Mouse (Mus musculus): ENCODE measurements around the gene 1700018B08Rik. TPM values are rescaled to one million over a fixed set of nuclear protein-coding genes. Genes with fewer than 3 reads are reported as not detected.

The 1700018B08Rik gene
- polyA plus RNA-seq, 1 experiment = not detected

DNA sequence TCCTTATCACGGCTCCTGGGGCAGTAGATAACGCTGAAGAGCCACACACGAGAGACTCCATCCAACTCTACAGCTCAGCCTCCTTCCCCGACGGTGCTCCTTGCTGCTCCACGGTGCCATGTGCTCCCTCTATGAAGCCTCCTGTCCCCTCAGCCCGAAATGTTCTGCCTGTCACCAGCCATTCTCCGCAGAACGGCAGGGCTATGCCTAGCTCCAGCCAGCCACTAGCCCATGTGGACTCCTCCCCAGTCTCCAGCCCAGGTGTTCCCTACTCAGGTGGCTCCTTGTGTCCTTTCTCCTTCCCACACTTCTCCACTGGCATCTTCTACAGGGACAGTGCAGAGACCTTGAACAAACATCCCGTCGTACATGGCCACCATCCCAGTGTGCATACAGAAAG is 816 bp upstream of the 1700018B08Rik start:
- Histone ChIP-seq H3K79me2 (ENCODE audit: control insufficient read depth, insufficient read depth) (no peaks in the 10 kb centered on the region), H3K36me3 (ENCODE audit: control insufficient read depth, insufficient read depth) (no peaks in the 10 kb centered on the region), H3K27me3 (ENCODE audit: control insufficient read depth, insufficient read depth, insufficient read length) (peaks cover 31% of the 10 kb centered on the region), H3K4me3 (ENCODE audit: insufficient read depth, poor library complexity, severe bottlenecking) (no peak overlapping the region), H3ac (ENCODE audit: control insufficient read depth, insufficient read length, low read depth) (no peak overlapping the region), H3K79me3 (ENCODE audit: low read depth) (no peaks in the 10 kb centered on the region)
- TF ChIP-seq CTCF (IDR thresholded peaks at IDR 0.05; ENCODE audit: control insufficient read depth, insufficient read depth, insufficient read length) = no peak
- no peak for TF ChIP-seq MYOD1 (IDR thresholded peaks at IDR 0.05; ENCODE audit: control insufficient read depth, insufficient read length, low read depth)
- TF ChIP-seq MYOG (IDR thresholded peaks at IDR 0.05; ENCODE audit: control insufficient read depth, extremely low read depth, insufficient read length) = no peak
- no peak for TF ChIP-seq USF1 (IDR thresholded peaks at IDR 0.05; ENCODE audit: low read depth)
- TF ChIP-seq MAX (IDR thresholded peaks at IDR 0.05) = no peak
- TF ChIP-seq CEBPB (IDR thresholded peaks at IDR 0.05; ENCODE audit: low read depth) = no peak
- TF ChIP-seq FOSL1 (IDR thresholded peaks at IDR 0.05; ENCODE audit: insufficient read depth, low read length, poor library complexity, severe bottlenecking) = no peak

DNA sequence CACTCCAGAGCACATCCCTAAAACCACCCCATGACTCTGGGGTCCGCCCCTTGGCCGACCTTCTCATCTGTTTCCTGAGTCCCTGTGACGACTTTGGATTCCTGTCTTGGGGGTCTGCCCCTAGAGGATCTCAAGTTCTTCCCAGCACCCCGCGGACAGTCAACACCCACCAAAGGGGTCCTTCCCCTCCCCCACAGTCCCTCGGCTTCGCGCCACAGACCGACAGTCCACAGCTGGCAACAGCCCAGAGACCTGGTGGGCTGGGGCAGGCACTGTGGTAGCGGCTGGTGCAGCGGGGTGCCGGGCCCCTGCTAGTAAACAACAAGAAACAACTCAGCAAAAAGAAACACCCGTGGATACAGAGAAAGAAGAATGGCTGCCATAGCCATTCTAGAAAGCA is 1.2 kb downstream of the 1700018B08Rik start:
- Histone ChIP-seq H3ac (ENCODE audit: control insufficient read depth, insufficient read length, low read depth) (no peak overlapping the region), H3K4me3 (ENCODE audit: insufficient read depth, poor library complexity, severe bottlenecking) (no peak overlapping the region), H3K27me3 (ENCODE audit: control insufficient read depth, insufficient read depth, insufficient read length) (peaks cover 31% of the 10 kb centered on the region), H3K36me3 (ENCODE audit: control insufficient read depth, insufficient read depth) (no peaks in the 10 kb centered on the region), H3K79me3 (ENCODE audit: low read depth) (no peaks in the 10 kb centered on the region), H3K79me2 (ENCODE audit: control insufficient read depth, insufficient read depth) (no peaks in the 10 kb centered on the region)
- no peak for TF ChIP-seq MYOG (IDR thresholded peaks at IDR 0.05; ENCODE audit: control insufficient read depth, extremely low read depth, insufficient read length)

DNA sequence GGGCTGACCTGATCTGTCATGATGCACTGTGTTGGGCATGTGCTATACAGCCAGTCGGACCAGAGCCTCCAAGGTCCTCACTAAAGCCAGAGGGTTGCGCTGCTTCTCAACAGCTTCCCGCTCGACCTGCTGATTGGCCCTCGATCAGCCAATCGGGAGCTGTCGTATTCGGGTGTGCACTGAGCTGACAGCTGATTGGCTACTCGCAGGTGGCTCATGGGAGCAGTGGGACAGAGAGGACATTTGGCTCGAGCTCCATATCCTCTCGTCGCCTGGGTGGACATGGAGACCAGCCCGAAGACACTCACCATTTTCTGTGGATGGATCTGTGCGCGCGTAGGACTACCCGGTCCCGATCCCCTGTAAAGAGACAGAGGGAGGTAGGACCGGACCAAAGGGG is 2.3 kb downstream of the 1700018B08Rik start:
- TF ChIP-seq CTCF (IDR thresholded peaks at IDR 0.05; ENCODE audit: control insufficient read depth, insufficient read depth, insufficient read length) = no peak
- no peak for TF ChIP-seq FOSL1 (IDR thresholded peaks at IDR 0.05; ENCODE audit: insufficient read depth, low read length, poor library complexity, severe bottlenecking)
- no peak for TF ChIP-seq MYOG (IDR thresholded peaks at IDR 0.05; ENCODE audit: control insufficient read depth, extremely low read depth, insufficient read length)
- TF ChIP-seq CEBPB (IDR thresholded peaks at IDR 0.05; ENCODE audit: low read depth) = no peak
- TF ChIP-seq MYOD1 (IDR thresholded peaks at IDR 0.05; ENCODE audit: control insufficient read depth, insufficient read length, low read depth) = no peak
- TF ChIP-seq MAX (IDR thresholded peaks at IDR 0.05) = no peak
- TF ChIP-seq USF1 (IDR thresholded peaks at IDR 0.05; ENCODE audit: low read depth) = no peak
- Histone ChIP-seq H3ac (ENCODE audit: control insufficient read depth, insufficient read length, low read depth) (no peak overlapping the region), H3K79me2 (ENCODE audit: control insufficient read depth, insufficient read depth) (no peaks in the 10 kb centered on the region), H3K27me3 (ENCODE audit: control insufficient read depth, insufficient read depth, insufficient read length) (peaks cover 31% of the 10 kb centered on the region), H3K36me3 (ENCODE audit: control insufficient read depth, insufficient read depth) (no peaks in the 10 kb centered on the region), H3K79me3 (ENCODE audit: low read depth) (no peaks in the 10 kb centered on the region), H3K4me3 (ENCODE audit: insufficient read depth, poor library complexity, severe bottlenecking) (no peak overlapping the region)

DNA sequence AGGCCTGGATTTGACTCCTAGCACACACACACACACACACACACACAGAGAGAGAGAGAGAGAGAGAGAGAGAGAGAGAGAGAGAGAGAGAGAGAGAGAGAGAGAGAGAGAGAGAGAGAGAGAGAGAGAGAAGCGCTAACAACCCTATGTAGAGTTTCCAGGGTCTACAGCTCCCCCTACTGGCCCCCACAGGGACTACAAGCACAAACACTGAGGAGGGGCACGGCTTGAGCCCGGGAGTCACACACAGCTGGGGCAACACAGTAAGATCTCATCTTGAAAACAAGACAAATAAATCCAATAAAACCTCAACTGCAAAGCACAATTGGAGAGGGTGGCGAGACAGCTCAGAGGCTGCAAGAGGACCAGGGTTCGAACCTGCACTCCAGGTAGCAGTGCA is 11.7 kb downstream of the 1700018B08Rik start:
- Histone ChIP-seq H3K27me3 (ENCODE audit: control insufficient read depth, insufficient read depth, insufficient read length) (peaks cover 29% of the 10 kb centered on the region), H3ac (ENCODE audit: control insufficient read depth, insufficient read length, low read depth) (no peak overlapping the region), H3K36me3 (ENCODE audit: control insufficient read depth, insufficient read depth) (no peaks in the 10 kb centered on the region), H3K79me3 (ENCODE audit: low read depth) (no peaks in the 10 kb centered on the region), H3K4me3 (ENCODE audit: insufficient read depth, poor library complexity, severe bottlenecking) (no peak overlapping the region), H3K79me2 (ENCODE audit: control insufficient read depth, insufficient read depth) (no peaks in the 10 kb centered on the region)
- TF ChIP-seq USF1 (IDR thresholded peaks at IDR 0.05; ENCODE audit: low read depth) = no peak
- TF ChIP-seq CEBPB (IDR thresholded peaks at IDR 0.05; ENCODE audit: low read depth) = no peak
- TF ChIP-seq MAX (IDR thresholded peaks at IDR 0.05) = no peak
- no peak for TF ChIP-seq MYOD1 (IDR thresholded peaks at IDR 0.05; ENCODE audit: control insufficient read depth, insufficient read length, low read depth)
- no peak for TF ChIP-seq FOSL1 (IDR thresholded peaks at IDR 0.05; ENCODE audit: insufficient read depth, low read length, poor library complexity, severe bottlenecking)
- TF ChIP-seq CTCF (IDR thresholded peaks at IDR 0.05; ENCODE audit: control insufficient read depth, insufficient read depth, insufficient read length) = no peak
- TF ChIP-seq MYOG (IDR thresholded peaks at IDR 0.05; ENCODE audit: control insufficient read depth, extremely low read depth, insufficient read length) = no peak

DNA sequence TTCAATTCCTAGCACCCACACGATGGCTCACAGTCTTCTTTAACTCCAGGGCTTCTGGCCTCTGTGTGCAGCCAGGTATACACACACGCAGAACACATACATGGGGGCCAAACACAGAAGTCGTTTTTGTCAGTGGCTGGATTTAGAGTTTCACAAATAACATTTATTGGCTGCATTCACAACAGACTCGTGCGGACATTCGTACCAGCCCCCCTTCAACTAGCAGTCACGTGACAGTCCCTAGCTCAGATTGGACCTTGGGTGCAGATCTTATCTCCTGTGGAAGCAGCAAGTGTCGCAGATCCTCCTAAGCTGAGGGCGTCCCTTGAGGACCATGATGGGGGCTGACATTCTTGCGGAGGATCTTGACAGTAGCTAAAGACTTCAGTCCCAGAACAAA is 13.5 kb downstream of the 1700018B08Rik start:
- no peaks in the 10 kb centered on the region for H3K79me2 ChIP-seq (ENCODE audit: control insufficient read depth, insufficient read depth)
- TF ChIP-seq MYOG (IDR thresholded peaks at IDR 0.05; ENCODE audit: control insufficient read depth, extremely low read depth, insufficient read length) = no peak
- TF ChIP-seq MYOD1 (IDR thresholded peaks at IDR 0.05; ENCODE audit: control insufficient read depth, insufficient read length, low read depth) = no peak
- no peak for TF ChIP-seq MAX (IDR thresholded peaks at IDR 0.05)
- no peak for TF ChIP-seq CEBPB (IDR thresholded peaks at IDR 0.05; ENCODE audit: low read depth)
- no peak for TF ChIP-seq USF1 (IDR thresholded peaks at IDR 0.05; ENCODE audit: low read depth)
- no peak for TF ChIP-seq FOSL1 (IDR thresholded peaks at IDR 0.05; ENCODE audit: insufficient read depth, low read length, poor library complexity, severe bottlenecking)
- TF ChIP-seq CTCF (IDR thresholded peaks at IDR 0.05; ENCODE audit: control insufficient read depth, insufficient read depth, insufficient read length) = no peak
- peaks cover 46% of the 10 kb centered on the region for H3K27me3 ChIP-seq (ENCODE audit: control insufficient read depth, insufficient read depth, insufficient read length)
- no peaks in the 10 kb centered on the region for H3K79me3 ChIP-seq (ENCODE audit: low read depth)
- no peak overlapping the region for H3K4me3 ChIP-seq (ENCODE audit: insufficient read depth, poor library complexity, severe bottlenecking)
- no peaks in the 10 kb centered on the region for H3K36me3 ChIP-seq (ENCODE audit: control insufficient read depth, insufficient read depth)
- H3ac ChIP-seq (ENCODE audit: control insufficient read depth, insufficient read length, low read depth) = no peak overlapping the region

DNA sequence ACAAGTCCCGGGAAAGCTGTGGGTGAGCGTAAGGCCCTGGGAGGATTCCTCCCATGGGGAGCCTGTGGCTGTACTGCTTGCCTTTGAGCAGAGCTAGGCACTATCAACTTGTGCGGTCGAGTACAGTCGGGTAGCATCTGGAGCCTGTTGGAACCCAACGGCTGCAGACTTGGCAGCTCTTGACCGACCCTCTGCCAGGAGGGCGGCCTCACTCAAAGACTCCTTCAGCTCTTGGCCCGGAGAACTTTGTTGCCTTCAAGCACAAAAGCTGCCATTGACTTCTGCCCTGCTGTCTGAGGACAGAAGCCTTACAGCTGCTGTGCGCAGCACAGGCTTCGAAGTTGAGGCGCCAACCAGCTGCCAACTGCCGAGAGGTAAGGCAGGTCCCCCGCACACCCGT is 15.3 kb downstream of the 1700018B08Rik start:
- TF ChIP-seq CEBPB (IDR thresholded peaks at IDR 0.05; ENCODE audit: low read depth) (no peak), MYOG (IDR thresholded peaks at IDR 0.05; ENCODE audit: control insufficient read depth, extremely low read depth, insufficient read length) (no peak), MYOD1 (IDR thresholded peaks at IDR 0.05; ENCODE audit: control insufficient read depth, insufficient read length, low read depth) (no peak), FOSL1 (IDR thresholded peaks at IDR 0.05; ENCODE audit: insufficient read depth, low read length, poor library complexity, severe bottlenecking) (no peak), USF1 (IDR thresholded peaks at IDR 0.05; ENCODE audit: low read depth) (no peak)
- Histone ChIP-seq H3ac (ENCODE audit: control insufficient read depth, insufficient read length, low read depth) (no peak overlapping the region), H3K79me2 (ENCODE audit: control insufficient read depth, insufficient read depth) (no peaks in the 10 kb centered on the region), H3K27me3 (ENCODE audit: control insufficient read depth, insufficient read depth, insufficient read length) (peaks cover 56% of the 10 kb centered on the region), H3K36me3 (ENCODE audit: control insufficient read depth, insufficient read depth) (no peaks in the 10 kb centered on the region), H3K79me3 (ENCODE audit: low read depth) (no peaks in the 10 kb centered on the region), H3K4me3 (ENCODE audit: insufficient read depth, poor library complexity, severe bottlenecking) (no peak overlapping the region)
